Mouse (Mus musculus) inflammation-experienced regulatory T-cells (primary cell): ENCODE data around the gene Aif1l. TPM values are rescaled to one million over a fixed set of nuclear protein-coding genes. Genes with fewer than 3 reads are reported as not detected.

Experiments
- polyA plus RNA-seq, 2 experiments: library from polyadenylated mRNA; unstranded; fragments of 100-300 nt; shearing (Covaris generic); gene quantifications; one replicate each; pipeline ENCODE4 v1.2.1; 2017

Aif1l gene
- polyA plus RNA-seq, result 1 to 10 TPM in 1 of 2 experiments, under 1 TPM in 1; 0.10 to 1.9 TPM

GRCm38 (mm10) chr2:31950058-31950871 lies at the start of gene Aif1l:
Gene Aif1l, plus strand, starts transcription at chr2:31950139.

GRCm38 (mm10) chr2:31974141-31974808 lies 24.3 kb downstream of the Aif1l start, which contains the start of gene Nup214:
Gene Nup214, plus strand, starts transcription at chr2:31974436.

Other genes starting within 250 kb of the Aif1l start
- 1 to 10 TPM in 1 of 2 experiments, under 1 TPM in 1; 0.19 to 2.6 TPM for gene Qrfp, start 139.6 kb upstream of the Aif1l start, polyA plus RNA-seq
- under 1 TPM; 0.24 to 0.58 TPM for gene Fibcd1, start 104.1 kb upstream of the Aif1l start, polyA plus RNA-seq
- gene Lamc3, start 62.8 kb upstream of the Aif1l start, polyA plus RNA-seq, result under 1 TPM; 0.05 to 0.66 TPM
- gene Nup214, start 24.3 kb downstream of the Aif1l start, polyA plus RNA-seq, result 100 to 1,000 TPM in 1 of 2 experiments, 10 to 100 TPM in 1; 83.5 to 105 TPM
- gene Fam78a, start 134.7 kb downstream of the Aif1l start, polyA plus RNA-seq, result 10 to 100 TPM; 24.3 to 56.0 TPM
- under 1 TPM; 0.17 to 0.53 TPM for gene Plpp7, start 145.4 kb downstream of the Aif1l start, polyA plus RNA-seq
- 10 to 100 TPM; 52.6 to 66.4 TPM for gene Prrc2b, start 200.9 kb downstream of the Aif1l start, polyA plus RNA-seq